Mouse (Mus musculus) adipose tissue, adult 10 weeks (tissue): ENCODE data around the gene Olfr355. TPM values are rescaled to one million over a fixed set of nuclear protein-coding genes. Genes with fewer than 3 reads are reported as not detected.

ENCODE experiments used
- polyA plus RNA-seq: library from polyadenylated mRNA; stranded (reverse); fragments of 350-450 nt; fragmentation: Illumina TruSeq; extraction: RNeasy Lipid Tissue Mini Kit (QIAGEN cat#74804); gene quantifications from one replicate; pipeline ENCODE4 v1.2.3, GENCODE M21; 2014; ENCODE audit warnings: low read depth, low replicate concordance

Olfr355 gene
- not detected for polyA plus RNA-seq

DNA sequence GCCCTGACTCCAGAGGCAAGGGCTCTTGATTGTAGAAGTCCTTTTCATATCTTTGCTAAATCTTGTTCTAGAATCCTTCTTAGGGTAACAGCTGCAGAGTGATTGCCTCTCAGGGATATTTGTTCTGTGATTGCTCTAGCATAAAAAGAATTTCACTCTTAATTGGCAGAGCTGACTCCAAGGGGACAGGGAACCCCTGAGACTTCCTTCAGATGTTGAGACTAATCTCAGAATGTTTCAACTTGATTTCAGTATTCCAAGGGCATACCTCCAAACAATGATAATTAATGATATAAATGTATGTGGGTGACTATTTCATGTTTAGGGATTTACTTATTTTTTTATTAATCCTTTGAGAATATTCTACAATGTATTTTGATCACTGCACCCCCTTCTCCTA, at the start of gene Olfr355:
Gene Olfr355 (minus strand): TSS at position 101 of the 400 bp plus-strand sequence.

DNA sequence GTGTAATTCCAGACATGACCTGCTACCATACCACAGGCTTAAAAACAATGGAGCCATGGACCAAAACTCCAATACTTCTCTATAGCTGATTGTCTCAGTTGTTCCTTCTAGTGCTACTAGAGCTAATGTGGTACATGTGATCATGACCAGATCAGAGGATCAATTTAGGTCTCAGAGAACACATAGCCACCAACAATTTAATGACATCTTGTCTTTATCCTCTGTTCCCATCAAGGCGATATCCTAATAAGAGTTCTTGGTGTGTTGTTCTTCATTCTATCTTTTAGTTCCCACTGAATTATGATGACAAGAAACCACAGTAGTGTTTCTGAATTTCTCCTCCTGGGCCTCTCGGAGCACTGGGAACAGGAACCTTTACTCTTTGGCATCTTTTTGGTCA, 8.1 kb upstream of the Olfr355 start, which contains the start of gene Olfr356:
Gene Olfr356 (plus strand): TSS at position 301 of the 400 bp plus-strand sequence.

DNA sequence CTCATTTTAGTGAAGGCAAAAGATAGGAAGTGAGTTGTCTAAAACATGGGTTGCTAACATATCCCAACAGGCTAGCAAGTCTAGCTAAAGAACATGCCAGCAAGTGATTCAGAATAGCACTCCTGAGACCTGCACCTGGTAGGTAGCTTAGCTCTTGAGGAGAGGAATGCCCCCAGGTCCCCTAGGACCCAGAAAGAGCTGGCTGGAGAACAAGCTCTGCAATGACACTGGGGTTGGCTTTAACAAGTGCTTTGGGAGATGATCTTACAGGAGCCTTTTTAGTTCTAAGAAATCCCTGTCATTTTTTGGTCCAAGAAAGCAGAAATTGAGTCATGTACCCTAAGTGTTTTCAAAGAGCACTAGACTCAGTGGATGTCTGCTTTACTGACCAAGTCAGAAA, 23.3 kb downstream of the Olfr355 start, which contains the start of gene Olfr354:
Gene Olfr354 (plus strand): TSS at position 301 of the 400 bp plus-strand sequence.

DNA sequence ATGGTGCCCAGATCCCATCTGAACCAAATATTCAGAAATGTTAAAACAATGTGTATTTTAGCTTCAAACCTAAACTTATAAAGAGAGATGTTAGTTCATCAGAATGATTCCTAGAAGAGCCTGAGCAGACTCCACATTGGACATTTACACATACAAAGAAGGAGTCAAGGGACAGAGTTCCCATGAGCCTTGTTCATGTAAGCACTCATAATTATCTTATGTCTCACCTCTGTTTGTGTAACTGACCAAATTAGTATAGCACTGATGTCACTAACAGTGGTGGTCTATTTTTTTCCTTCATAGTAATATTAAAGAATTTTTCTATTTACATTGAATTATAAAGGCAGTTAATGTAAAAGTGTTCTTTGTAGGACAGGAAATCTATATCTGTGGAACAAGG, 35.9 kb downstream of the Olfr355 start, which contains the start of gene Olfr353:
Gene Olfr353 (minus strand): TSS at position 101 of the 400 bp plus-strand sequence.

Other genes starting within 250 kb of the Olfr355 start
- not detected for gene Olfr346, start 243.1 kb downstream of the Olfr355 start, polyA plus RNA-seq
- gene Olfr347, start 197.0 kb downstream of the Olfr355 start, polyA plus RNA-seq: not detected
- not detected for gene Olfr348, start 144.6 kb downstream of the Olfr355 start, polyA plus RNA-seq
- gene Olfr50, start 138.4 kb downstream of the Olfr355 start, polyA plus RNA-seq: not detected
- not detected for gene Olfr3, start 111.9 kb downstream of the Olfr355 start, polyA plus RNA-seq
- not detected for gene Olfr350, start 82.6 kb downstream of the Olfr355 start, polyA plus RNA-seq
- gene Olfr351, start 66.2 kb downstream of the Olfr355 start, polyA plus RNA-seq: not detected
- not detected for gene Olfr352, start 60.4 kb downstream of the Olfr355 start, polyA plus RNA-seq
- gene Olfr353, start 36.0 kb downstream of the Olfr355 start, polyA plus RNA-seq: not detected
- gene Olfr354, start 23.2 kb downstream of the Olfr355 start, polyA plus RNA-seq: not detected
- gene Olfr356, start 8.2 kb upstream of the Olfr355 start, polyA plus RNA-seq: not detected
- gene Olfr357, start 64.9 kb upstream of the Olfr355 start, polyA plus RNA-seq: not detected
- gene Olfr358, start 80.4 kb upstream of the Olfr355 start, polyA plus RNA-seq: not detected
- gene Olfr360, start 136.8 kb upstream of the Olfr355 start, polyA plus RNA-seq: not detected
- gene Olfr361, start 160.4 kb upstream of the Olfr355 start, polyA plus RNA-seq: not detected
- gene Olfr362, start 189.0 kb upstream of the Olfr355 start, polyA plus RNA-seq: not detected
- not detected for gene Olfr364-ps1, start 210.4 kb upstream of the Olfr355 start, polyA plus RNA-seq